Mouse (Mus musculus) common myeloid progenitor, adult 5-6 weeks (primary cell): ENCODE measurements around the gene Tcf3. TPM values are rescaled to one million over a fixed set of nuclear protein-coding genes. Genes with fewer than 3 reads are reported as not detected.

Experiments
- ATAC-seq: replicated peaks from 2 replicates; pipeline ENCODE4 v1.8.0; 2016; ENCODE audit warnings: low read depth, mild to moderate bottlenecking, moderate TSS enrichment, inconsistent platforms; ENCODE audit not compliant: poor library complexity, severe bottlenecking
- total RNA-seq: library from RNA; stranded (forward); fragments of 200-1000, 187-1606 nt; gene quantifications from 2 replicates; pipeline ENCODE4 v1.2.3, GENCODE M21; 2017

Gene Tcf3
- total RNA-seq, 1 experiment from 2014 or later: 80.0 TPM

DNA sequence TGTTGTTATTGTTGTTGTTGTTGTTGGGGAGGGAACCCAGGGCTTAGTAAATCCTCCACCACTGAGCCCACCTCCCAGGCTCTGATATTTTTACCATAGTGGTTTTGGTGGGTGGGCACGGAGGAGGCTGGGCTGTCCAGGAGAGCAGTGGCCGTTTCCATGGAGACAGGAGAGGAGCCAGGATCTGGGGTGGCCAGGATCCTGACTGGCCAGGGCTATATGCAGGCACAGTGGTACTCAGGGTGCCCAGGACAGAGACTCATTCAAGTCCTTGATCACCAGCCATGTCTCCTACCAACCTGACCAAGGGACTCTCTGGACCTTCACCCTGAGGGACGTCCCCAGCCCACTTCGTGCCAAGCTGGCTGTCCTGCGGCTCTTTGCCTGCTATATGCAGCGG is 69.7 kb downstream of the Tcf3 start:
- no peak for ATAC-seq

Other genes starting within 250 kb of the Tcf3 start
- 38.9 and 41.9 TPM in 2 replicates for gene Mum1, start 207.2 kb downstream of the Tcf3 start, total RNA-seq
- 101 and 121 TPM in 2 replicates for gene Ndufs7, start 184.5 kb downstream of the Tcf3 start, total RNA-seq
- 2.9 and 3.3 TPM in 2 replicates for gene Gamt, start 172.6 kb downstream of the Tcf3 start, total RNA-seq
- 188 and 242 TPM in 2 replicates for gene Dazap1, start 172.2 kb downstream of the Tcf3 start, total RNA-seq
- 3,325 and 3,530 TPM in 2 replicates for gene Rps15, start 141.2 kb downstream of the Tcf3 start, total RNA-seq
- 0.05 and 0.10 TPM in 2 replicates for gene Apc2, start 137.7 kb downstream of the Tcf3 start, total RNA-seq
- 15.8 and 19.8 TPM in 2 replicates for gene 2310011J03Rik, start 113.1 kb downstream of the Tcf3 start, total RNA-seq
- gene Pcsk4, start 104.1 kb downstream of the Tcf3 start, total RNA-seq: 2.7 and 5.9 TPM in 2 replicates
- 2.9 and 3.6 TPM in 2 replicates for gene Reep6, start 103.7 kb downstream of the Tcf3 start, total RNA-seq
- 0.10 and 0.64 TPM in 2 replicates for gene Adamtsl5, start 85.2 kb downstream of the Tcf3 start, total RNA-seq
- 0.55 TPM in 1 of 2 replicates, not detected in the other for gene Plk5, start 77.2 kb downstream of the Tcf3 start, total RNA-seq
- 9.5 and 14.3 TPM in 2 replicates for gene Mex3d, start 46.0 kb downstream of the Tcf3 start, total RNA-seq
- 76.2 and 113 TPM in 2 replicates for gene Mbd3, start 34.1 kb downstream of the Tcf3 start, total RNA-seq
- 141 and 186 TPM in 2 replicates for gene Uqcr11, start 26.8 kb downstream of the Tcf3 start, total RNA-seq
- not detected in 2 replicates for gene Onecut3, start 61.2 kb upstream of the Tcf3 start, total RNA-seq
- not detected in 2 replicates for gene Atp8b3, start 105.5 kb upstream of the Tcf3 start, total RNA-seq
- 12.3 and 19.2 TPM in 2 replicates for gene Rexo1, start 127.9 kb upstream of the Tcf3 start, total RNA-seq
- gene Klf16, start 143.7 kb upstream of the Tcf3 start, total RNA-seq: 8.6 and 10.6 TPM in 2 replicates
- gene Abhd17a, start 156.7 kb upstream of the Tcf3 start, total RNA-seq: 15.3 and 29.6 TPM in 2 replicates
- gene Scamp4, start 169.2 kb upstream of the Tcf3 start, total RNA-seq: 10.8 and 13.3 TPM in 2 replicates
- 0.96 TPM in 1 of 2 replicates, not detected in the other for gene Adat3, start 169.2 kb upstream of the Tcf3 start, total RNA-seq
- gene Gm49322, start 172.4 kb upstream of the Tcf3 start, total RNA-seq: 0.24 and 0.27 TPM in 2 replicates
- 132 and 167 TPM in 2 replicates for gene Csnk1g2, start 189.2 kb upstream of the Tcf3 start, total RNA-seq
- gene Btbd2, start 223.4 kb upstream of the Tcf3 start, total RNA-seq: 19.2 and 27.1 TPM in 2 replicates
- gene Mknk2, start 244.5 kb upstream of the Tcf3 start, total RNA-seq: 37.5 and 55.6 TPM in 2 replicates